ENCODE assay signal across 26 mouse cellular contexts in genomic region chr14:99493659-99494058, GRCm38 (mm10).
"Had no signal": no experiment of that assay in that cellular context is flagged by ENCODE, and none has a peak within 500 bp of the region (broad histone marks: within the 10 kb centered on the region; RNA-seq: fewer than 3 reads in every experiment).

No protein-coding gene starts in this region.

- H3K27ac ChIP-seq: heart, adult 2 months; hindbrain, embryonic 10.5 days; hindbrain, embryonic 12.5 days; hindbrain, embryonic 14.5 days; kidney, embryonic 15.5 days; kidney, postnatal 0 days; limb, embryonic 13.5 days; limb, embryonic 15.5 days; liver, embryonic 12.5 days; liver, embryonic 14.5 days had no signal

- H3K9ac ChIP-seq: hindbrain, embryonic 12.5 days; hindbrain, embryonic 14.5 days; kidney, embryonic 15.5 days; limb, embryonic 13.5 days; limb, embryonic 15.5 days; liver, embryonic 12.5 days; liver, embryonic 14.5 days had no signal

- H3K27me3 ChIP-seq: hindbrain, embryonic 12.5 days; kidney, embryonic 15.5 days; limb, embryonic 13.5 days; limb, embryonic 15.5 days; liver, embryonic 12.5 days had no signal

- ATAC-seq: hindbrain, embryonic 16.5 days; inflammation-experienced regulatory T-cells, adult 6 months; liver, embryonic 12.5 days had no signal

- H3K4me2 ChIP-seq: heart, embryonic 11.5 days; hindbrain, embryonic 12.5 days; hindbrain, embryonic 14.5 days; kidney, embryonic 15.5 days; limb, embryonic 13.5 days; limb, embryonic 15.5 days; liver, embryonic 12.5 days had no signal

- H3K4me1 ChIP-seq: hindbrain, embryonic 10.5 days; hindbrain, embryonic 12.5 days; kidney, embryonic 15.5 days; limb, embryonic 13.5 days; limb, embryonic 15.5 days; liver, embryonic 12.5 days had no signal

- H3K4me3 ChIP-seq: heart, adult 2 months; hindbrain, embryonic 10.5 days; hindbrain, embryonic 12.5 days; kidney, embryonic 15.5 days; limb, embryonic 13.5 days; limb, embryonic 15.5 days; liver, embryonic 12.5 days had no signal

- H3K36me3 ChIP-seq: hindbrain, embryonic 10.5 days; hindbrain, embryonic 12.5 days; kidney, embryonic 15.5 days; limb, embryonic 13.5 days; limb, embryonic 15.5 days; liver, embryonic 12.5 days had no signal

- H3K9me3 ChIP-seq: hindbrain, embryonic 10.5 days; hindbrain, embryonic 12.5 days; kidney, embryonic 15.5 days; limb, embryonic 13.5 days; limb, embryonic 15.5 days; liver, embryonic 12.5 days had no signal

- DNase-seq: gastrocnemius, postnatal 14 days; gastrocnemius, postnatal 36 days; heart, adult 11 months; heart, adult 2 months; heart, postnatal 10 days; heart, postnatal 4 days; kidney, adult 11 months; kidney, adult 2 months; kidney, adult 9 months; kidney, postnatal 14 days; kidney, postnatal 4 days; layer of hippocampus, adult 9-11 months; layer of hippocampus, postnatal 36 days; left cerebral cortex, postnatal 4 days had no signal
